Mouse (Mus musculus) left cerebral cortex, adult 2 months (tissue): ENCODE data around the gene Hoxc10. TPM values are rescaled to one million over a fixed set of nuclear protein-coding genes. Genes with fewer than 3 reads are reported as not detected.
A peak's percentile ranks its signal among the peaks of the same experiment; 100 is the strongest.

Source experiments
- DNase-seq, 2 experiments: peaks; one replicate each; pipeline ENCODE4 v3.0.0; 2021 to 2022; ENCODE audit warnings: low spot score in 2 of 2, mixed read lengths in 1 of 2; ENCODE audit errors: extremely low spot score in 1 of 2
- H3K27ac ChIP-seq: fragments of 200-600 bp; 2 replicates; pipeline ENCODE4 v1.8.1; 2022
- H3K4me3 ChIP-seq: fragments of 200-600 bp; 2 replicates; pipeline ENCODE4 v1.8.1; 2022
- CTCF ChIP-seq: fragments of 200-600 bp; IDR thresholded peaks from 2 replicates; pipeline ENCODE4 v1.8.1; 2022; ENCODE audit warnings: antibody characterized with exemption, mild to moderate bottlenecking, moderate library complexity
- intact Hi-C: fragments of 180-260 bp; cut with DNase I; formaldehyde crosslinking; loops from one replicate; pipeline ENCODE4 v1.15.1; 2025
- microRNA-seq, 2 experiments: library from miRNA; unstranded; fragments of <30 nt; microRNA quantifications; one replicate each; pipeline ENCODE4 v1.2.0; 2021
- total RNA-seq, 2 experiments: library from RNA; stranded (reverse); gene quantifications; 2 replicates each; pipeline ENCODE4 v1.2.3; 2021

Hoxc10 gene
- total RNA-seq, 2 experiments from 2014 or later, result not detected

- TF ChIP-seq CTCF, result peak; percentile 77
- intact Hi-C loops, result loop anchor here (1.0 to 10.0 kb wide), 3 partner anchors 109 to 301 kb away; partner anchors contain the start of gene Gpr84
- H3K27ac ChIP-seq, result no peak overlapping the region
- peak; percentile 33 to 49 for DNase-seq
- H3K4me3 ChIP-seq, result no peak overlapping the region
Measured at GRCm38 (mm10) chr15:103013238-103013984, 46.8 kb downstream of the Hoxc10 start.

GRCm38 (mm10) chr15:103014166-103015008 is 47.8 kb downstream of the Hoxc10 start:
- no peak overlapping the region for H3K4me3 ChIP-seq
- intact Hi-C loops, result loop anchor here (5.0 to 10.0 kb wide), 2 partner anchors 108 to 300 kb away; partner anchors contain the start of gene Gpr84
- no peak for TF ChIP-seq CTCF
- DNase-seq, result no peak
- H3K27ac ChIP-seq, result no peak overlapping the region

GRCm38 (mm10) chr15:103015009-103015399 is 48.4 kb downstream of the Hoxc10 start:
- intact Hi-C loops, result loop anchor here (10.0 kb wide), 1 partner anchor 300 kb away; the partner anchor contains the start of gene Gpr84
- no peak for DNase-seq
- no peak for TF ChIP-seq CTCF
- Histone ChIP-seq H3K4me3 (no peak overlapping the region), H3K27ac (no peak overlapping the region)

- Histone ChIP-seq H3K27ac (no peak overlapping the region), H3K4me3 (no peak overlapping the region)
- TF ChIP-seq CTCF, result no peak
- intact Hi-C loops, result loop anchor here (10.0 kb wide), 1 partner anchor 299 kb away; the partner anchor contains the start of gene Gpr84
- DNase-seq, result no peak
Measured at GRCm38 (mm10) chr15:103015406-103016166, 49.0 kb downstream of the Hoxc10 start.

- Histone ChIP-seq H3K27ac (no peak within 1 kb of the TSS), H3K4me3 (no peak within 1 kb of the TSS)
- intact Hi-C loops, result loop anchor here (10.0 kb wide), 1 partner anchor 296 kb away; the partner anchor contains the start of gene Gpr84
- TF ChIP-seq CTCF, result no peak
- DNase-seq, result no peak
Measured at GRCm38 (mm10) chr15:103018636-103019035, 52.0 kb downstream of the Hoxc10 start, which contains the start of gene Hoxc4. TSS of gene Hoxc4 (plus strand) at chr15:103018934.

GRCm38 (mm10) chr15:103020899-103021418 is 54.4 kb downstream of the Hoxc10 start:
- DNase-seq, result no peak
- intact Hi-C loops, result no loop called here
- Histone ChIP-seq H3K4me3 (no peak overlapping the region), H3K27ac (no peak overlapping the region)
- no peak for TF ChIP-seq CTCF

Small RNA genes lying within 50 kb of the gene (microRNA-seq; reads per million reads assigned to microRNA genes)
- gene Mir196a-2, result 0.24 to 0.48 reads per million in 2 experiments
- 0.24 to 0.49 reads per million in 2 experiments for gene Mir615

Other genes with a start within 250 kb of the Hoxc10 start
- 10 to 100 TPM; 79.8 to 85.7 TPM for gene Calcoco1, start 244.6 kb upstream of the Hoxc10 start, total RNA-seq
- not detected for gene Hoxc13, start 45.7 kb upstream of the Hoxc10 start, total RNA-seq
- not detected for gene Hoxc12, start 30.0 kb upstream of the Hoxc10 start, total RNA-seq
- not detected for gene Hoxc11, start 12.4 kb upstream of the Hoxc10 start, total RNA-seq
- not detected for gene Hoxc5, start 647 bp downstream of the Hoxc10 start, total RNA-seq
- not detected for gene Hoxc9, start 9.6 kb downstream of the Hoxc10 start, total RNA-seq
- not detected for gene Hoxc8, start 23.8 kb downstream of the Hoxc10 start, total RNA-seq
- not detected for gene Hoxc6, start 31.5 kb downstream of the Hoxc10 start, total RNA-seq
- gene Hoxc4, start 52.1 kb downstream of the Hoxc10 start, total RNA-seq, result not detected
- gene Smug1, start 200.3 kb downstream of the Hoxc10 start, total RNA-seq, result 10 to 100 TPM; 20.7 to 23.2 TPM